Mouse (Mus musculus): ENCODE measurements around the gene Cdc42se2. TPM values are rescaled to one million over a fixed set of nuclear protein-coding genes. Genes with fewer than 3 reads are reported as not detected.

Gene Cdc42se2
- total and polyA plus RNA-seq, 2 experiments, result 8.0 to 9.2 TPM

DNA sequence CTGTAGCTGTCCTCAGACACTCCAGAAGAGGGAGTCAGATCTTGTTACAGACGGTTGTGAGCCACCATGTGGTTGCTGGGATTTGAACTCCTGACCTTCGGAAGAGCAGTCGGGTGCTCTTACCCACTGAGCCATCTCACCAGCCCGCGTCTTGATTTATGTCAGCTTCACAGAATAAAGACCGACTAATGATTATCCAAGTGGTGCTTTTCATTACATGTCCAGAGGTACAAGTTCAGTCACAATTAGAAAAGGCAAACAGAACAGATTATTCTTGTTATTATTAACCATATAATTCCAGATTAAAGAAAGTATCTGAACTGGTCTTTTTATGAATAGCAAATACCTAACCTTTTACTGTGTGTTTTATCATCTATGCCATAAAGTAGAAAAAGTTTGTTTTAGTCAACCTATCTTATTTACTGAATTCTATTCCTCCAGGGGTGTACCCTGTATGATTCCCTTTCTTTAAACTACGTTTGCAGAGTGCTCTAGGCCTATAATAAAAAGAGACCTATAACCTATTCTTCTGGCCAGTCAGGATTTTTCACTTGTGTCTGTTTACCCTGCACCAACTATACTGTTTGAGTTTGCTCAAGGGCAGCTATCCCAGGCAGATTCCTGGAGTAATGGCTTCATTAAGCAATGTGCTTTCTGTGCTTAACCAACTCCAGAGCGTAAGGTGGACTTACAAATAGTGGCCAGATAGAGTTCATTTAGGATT, 113.7 kb downstream of the Cdc42se2 start:
- no peak overlapping the region for H3K9ac ChIP-seq (ENCODE audit: low read depth, low read length)
- no peaks in the 10 kb centered on the region for H3K27me3 ChIP-seq (ENCODE audit: control insufficient read depth, insufficient read depth, low read length)
- peaks cover 2% of the 10 kb centered on the region; the same call in 1 of the 2 replicates for H3K4me1 ChIP-seq (ENCODE audit: control insufficient read depth, insufficient read depth, low read length)
- DNase-seq (ENCODE audit: extremely low read depth, low read depth, low spot score), result no peak
- H3K27ac ChIP-seq (replicated peaks; ENCODE audit: insufficient read depth, low read depth, low read length), result no peak overlapping the region
- TF ChIP-seq POLR2A (IDR thresholded peaks at IDR 0.05; ENCODE audit: extremely low read depth, insufficient read depth, low read length) (no peak), CTCF (IDR thresholded peaks at IDR 0.05; ENCODE audit: low read depth, low read length) (no peak)
- H3K36me3 ChIP-seq (ENCODE audit: control insufficient read depth, insufficient read depth, low read length), result peaks cover 19% of the 10 kb centered on the region
- WGBS, result 44% methylated on average over 8 of the region's 8 CpGs
- no peaks in the 10 kb centered on the region for H3K79me2 ChIP-seq (ENCODE audit: control insufficient read depth, insufficient read depth, low read length)
- H3K4me3 ChIP-seq (ENCODE audit: insufficient read depth, low read depth, low read length), result no peak overlapping the region

Other genes with a start within 250 kb of the Cdc42se2 start
- 1.3 and 1.8 TPM in 2 replicates for gene Lyrm7, start 73.2 kb upstream of the Cdc42se2 start, total RNA-seq (2014; rRNA removed)
- gene Lyrm7, start 73.2 kb upstream of the Cdc42se2 start, polyA plus RNA-seq (2012; rRNA removed), result 0.46 and 1.2 TPM in 2 replicates
- gene Hint1, start 78.7 kb upstream of the Cdc42se2 start, total RNA-seq (2014; rRNA removed), result 629 and 808 TPM in 2 replicates
- gene Hint1, start 78.7 kb upstream of the Cdc42se2 start, polyA plus RNA-seq (2012; rRNA removed), result 664 and 683 TPM in 2 replicates
- gene Gpx3, start 114.8 kb upstream of the Cdc42se2 start, total RNA-seq (2014; rRNA removed), result 2.0 and 3.1 TPM in 2 replicates
- gene Gpx3, start 114.8 kb upstream of the Cdc42se2 start, polyA plus RNA-seq (2012; rRNA removed), result 2.7 and 3.3 TPM in 2 replicates
- gene Tnip1, start 175.2 kb upstream of the Cdc42se2 start, total RNA-seq (2014; rRNA removed), result 3.0 TPM in 2 replicates
- gene Tnip1, start 175.2 kb upstream of the Cdc42se2 start, polyA plus RNA-seq (2012; rRNA removed), result 7.2 and 8.1 TPM in 2 replicates
- gene Anxa6, start 245.8 kb upstream of the Cdc42se2 start, total RNA-seq (2014; rRNA removed), result 111 and 120 TPM in 2 replicates
- 87.5 and 91.3 TPM in 2 replicates for gene Anxa6, start 245.8 kb upstream of the Cdc42se2 start, polyA plus RNA-seq (2012; rRNA removed)